Mouse (Mus musculus) cerebellum, adult 2 months (tissue): ENCODE data around the gene Serf2.
"Not testable (repeated sequence)": the region's sequence is repeated elsewhere in the genome, so short reads cannot be mapped to it uniquely, and the experiment has no call there.

Source experiments
- CTCF ChIP-seq: fragments of 200-500 bp; IDR thresholded peaks from 2 replicates; pipeline ENCODE4 v1.5.1; 2011; ENCODE audit warnings: low read depth, mild to moderate bottlenecking, control low read depth, low read length, moderate library complexity, borderline replicate concordance; ENCODE audit not compliant: insufficient read depth
- POLR2A ChIP-seq: fragments of 200-500 bp; IDR thresholded peaks from 2 replicates; pipeline ENCODE4 v1.6.1; 2011; ENCODE audit warnings: low read length, control low read depth, borderline replicate concordance; ENCODE audit not compliant: insufficient read depth

DNA sequence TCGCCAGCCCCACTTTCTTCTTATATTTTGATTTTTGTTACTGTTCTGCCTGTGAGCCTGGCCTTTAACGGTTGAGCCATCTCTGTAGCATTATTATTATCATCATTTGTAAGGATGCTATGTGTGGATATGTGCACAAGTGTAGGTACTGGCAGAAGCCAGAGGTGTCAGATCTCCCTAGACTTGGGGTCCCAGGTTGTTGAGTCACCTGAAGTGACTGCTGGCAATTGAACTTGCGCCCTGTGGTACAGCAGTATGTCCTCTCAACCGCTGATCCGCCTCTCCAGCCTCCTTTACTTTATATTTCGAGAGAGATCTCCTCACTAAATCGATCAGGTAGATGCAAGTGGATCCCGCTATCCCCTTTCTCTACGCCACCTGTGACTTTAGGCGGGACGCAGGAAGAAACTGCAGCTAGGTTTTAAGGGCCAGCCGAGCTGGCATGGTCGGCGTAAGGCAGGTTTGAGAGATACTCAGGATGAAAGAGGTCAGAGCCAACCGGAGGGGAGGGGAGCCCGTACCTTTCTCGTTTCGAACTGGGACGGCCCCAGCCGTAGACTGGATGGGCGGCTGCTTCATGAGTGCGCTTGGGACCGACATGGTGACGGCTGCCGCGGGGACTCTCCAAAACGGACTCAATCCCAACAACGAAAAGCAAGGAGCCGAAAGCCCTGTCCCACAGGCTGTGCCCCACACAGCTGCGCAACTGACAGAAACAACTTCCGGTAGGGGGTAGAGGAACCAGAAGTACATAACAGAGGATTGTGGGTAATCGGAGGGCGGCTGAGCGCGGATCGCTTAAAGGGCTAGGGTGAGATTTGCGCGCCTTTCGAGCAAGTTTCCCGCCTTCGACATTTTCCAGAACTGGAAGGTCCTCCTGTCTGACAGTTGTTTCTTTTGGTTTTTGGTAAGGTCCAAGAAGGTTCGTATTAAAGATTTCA is 57.2 kb downstream of the Serf2 start, which contains the start of the genes Mfap1a and Wdr76:
- not testable (repeated sequence) for TF ChIP-seq CTCF
- TF ChIP-seq POLR2A = peak; percentile 85
